Mouse (Mus musculus): ENCODE data around the gene Sema4a. TPM values are rescaled to one million over a fixed set of nuclear protein-coding genes. Genes with fewer than 3 reads are reported as not detected.

The Sema4a gene
- total RNA-seq, 2 experiments from 2014 or later, result 68.7 to 71.2 TPM

GRCm38 (mm10) chr3:88501366-88502030 lies 40.5 kb upstream of the Sema4a start:
- intact Hi-C loops (cut with DNase I), result loop anchor here (2.0 kb wide), 1 partner anchor 17 kb away; no protein-coding TSS in a partner anchor
- Histone ChIP-seq H3K4me3 (peak overlapping the region; percentile 84), H3K27ac (peak overlapping the region; percentile 94)
- DNase-seq (ENCODE audit: extremely low spot score in 1 of 2, low spot score in 2 of 2), result no peak
- no peak for TF ChIP-seq CTCF (IDR thresholded peaks at IDR 0.05)

- intact Hi-C loops (cut with DNase I), result no loop called here
- no peak for TF ChIP-seq CTCF (IDR thresholded peaks at IDR 0.05)
- no peak for DNase-seq (ENCODE audit: extremely low spot score in 1 of 2, low spot score in 2 of 2)
Measured at GRCm38 (mm10) chr3:88500655-88501365, 39.8 kb upstream of the Sema4a start.

GRCm38 (mm10) chr3:88500087-88500486 lies 39.1 kb upstream of the Sema4a start:
- TF ChIP-seq CTCF (IDR thresholded peaks at IDR 0.05), result peak; percentile 16
- H3K4me3 ChIP-seq, result peak overlapping the region; percentile 16; the same call in 1 of the 2 replicates
- DNase-seq (ENCODE audit: extremely low spot score in 1 of 2, low spot score in 2 of 2), result no peak
- H3K27ac ChIP-seq, result no peak overlapping the region
- intact Hi-C loops (cut with DNase I), result no loop called here

More at GRCm38 (mm10) chr3:88500655-88501365, 39.8 kb upstream of the Sema4a start:
- Histone ChIP-seq H3K4me3 (peak overlapping the region; percentile 84), H3K27ac (no peak overlapping the region)

GRCm38 (mm10) chr3:88499580-88499979 lies 38.6 kb upstream of the Sema4a start:
- Histone ChIP-seq H3K4me3 (no peak overlapping the region), H3K27ac (no peak overlapping the region)
- no peak for TF ChIP-seq CTCF (IDR thresholded peaks at IDR 0.05)
- intact Hi-C loops (cut with DNase I), result no loop called here
- no peak for DNase-seq (ENCODE audit: extremely low spot score in 1 of 2, low spot score in 2 of 2)

GRCm38 (mm10) chr3:88495741-88496415 lies 34.9 kb upstream of the Sema4a start:
- intact Hi-C loops (cut with DNase I), result no loop called here

GRCm38 (mm10) chr3:88494836-88495628 lies 34.0 kb upstream of the Sema4a start:
- peak overlapping the region; percentile 59 for H3K27ac ChIP-seq
- no peak for TF ChIP-seq CTCF (IDR thresholded peaks at IDR 0.05)
- intact Hi-C loops (cut with DNase I), result no loop called here
- no peak for DNase-seq (ENCODE audit: extremely low spot score in 1 of 2, low spot score in 2 of 2)
- no peak overlapping the region for H3K4me3 ChIP-seq

More at GRCm38 (mm10) chr3:88495741-88496415, 34.9 kb upstream of the Sema4a start:
- H3K27ac ChIP-seq, result peak overlapping the region; percentile 19
- no peak for DNase-seq (ENCODE audit: extremely low spot score in 1 of 2, low spot score in 2 of 2)
- H3K4me3 ChIP-seq, result no peak overlapping the region
- TF ChIP-seq CTCF (IDR thresholded peaks at IDR 0.05), result no peak

GRCm38 (mm10) chr3:88493706-88494582 lies 33.0 kb upstream of the Sema4a start:
- TF ChIP-seq CTCF (IDR thresholded peaks at IDR 0.05), result no peak
- Histone ChIP-seq H3K27ac (peak overlapping the region; percentile 96), H3K4me3 (no peak overlapping the region; the same call in 1 of the 2 replicates)
- intact Hi-C loops (cut with DNase I), result no loop called here
- no peak for DNase-seq (ENCODE audit: extremely low spot score in 1 of 2, low spot score in 2 of 2)

- DNase-seq (ENCODE audit: extremely low spot score in 1 of 2, low spot score in 2 of 2), result no peak
- no peak overlapping the region for H3K27ac ChIP-seq
- intact Hi-C loops (cut with DNase I), result no loop called here
- H3K4me3 ChIP-seq, result no peak overlapping the region
- no peak for TF ChIP-seq CTCF (IDR thresholded peaks at IDR 0.05)
Measured at GRCm38 (mm10) chr3:88487396-88487795, 26.4 kb upstream of the Sema4a start.

GRCm38 (mm10) chr3:88486887-88487286 lies 25.9 kb upstream of the Sema4a start:
- no peak for TF ChIP-seq CTCF (IDR thresholded peaks at IDR 0.05)
- intact Hi-C loops (cut with DNase I), result no loop called here
- Histone ChIP-seq H3K27ac (no peak overlapping the region), H3K4me3 (no peak overlapping the region)
- no peak for DNase-seq (ENCODE audit: extremely low spot score in 1 of 2, low spot score in 2 of 2)

- no peak for DNase-seq (ENCODE audit: extremely low spot score in 1 of 2, low spot score in 2 of 2)
- H3K27ac ChIP-seq, result no peak overlapping the region
- no peak for TF ChIP-seq CTCF (IDR thresholded peaks at IDR 0.05)
- no peak overlapping the region for H3K4me3 ChIP-seq
- intact Hi-C loops (cut with DNase I), result no loop called here
Measured at GRCm38 (mm10) chr3:88486043-88486442, 25.1 kb upstream of the Sema4a start.
